Mouse (Mus musculus) forebrain, embryonic 14.5 days (tissue): ENCODE measurements at regions not wholly inside any gene's neighbourhood (a gene's known extent, or its start where the extent isn't known, plus 50 kb on each side); places are given as distances from the start of the nearest gene placed in this dataset.

Source experiments
- ATAC-seq: fragments of 200-750 bp; cut with Nextera tagmentation; 2 replicates; pipeline ENCODE4 v1.8.0; 2017; ENCODE audit warnings: mild to moderate bottlenecking, moderate library complexity
- DNase-seq: peaks from one replicate; pipeline ENCODE4 v3.0.0-alpha.2; 2015; ENCODE audit warnings: low spot score
- H3K27ac ChIP-seq: fragments of 300-500 bp; sonication (generic); 2 replicates; pipeline ENCODE4 v1.5.1; 2014; ENCODE audit warnings: low read depth, mild to moderate bottlenecking, control low read depth, low read length, moderate library complexity
- H3K27me3 ChIP-seq: fragments of 300-500 bp; sonication (generic); replicated peaks from 2 replicates; pipeline ENCODE4 v1.6.1; 2014; ENCODE audit warnings: low read length, control low read depth, mixed read lengths; ENCODE audit not compliant: control insufficient read depth, insufficient read depth
- H3K36me3 ChIP-seq: fragments of 300-500 bp; sonication (generic); 2 replicates; pipeline ENCODE4 v1.6.1; 2014; ENCODE audit warnings: low read length, control low read depth; ENCODE audit not compliant: control insufficient read depth, insufficient read depth
- H3K4me1 ChIP-seq: fragments of 300-500 bp; sonication (generic); 2 replicates; pipeline ENCODE4 v1.6.1; 2014; ENCODE audit warnings: antibody characterized with exemption, low read length, control low read depth; ENCODE audit not compliant: control insufficient read depth, insufficient read depth
- H3K4me2 ChIP-seq: fragments of 300-500 bp; sonication (generic); 2 replicates; pipeline ENCODE4 v1.6.1; 2014; ENCODE audit warnings: mild to moderate bottlenecking, control low read depth, low read length
- H3K4me3 ChIP-seq: fragments of 300-500 bp; sonication (generic); 2 replicates; pipeline ENCODE4 v1.5.1; 2014; ENCODE audit warnings: low read depth, low read length, control low read depth
- H3K9ac ChIP-seq: fragments of 300-500 bp; sonication (generic); 2 replicates; pipeline ENCODE4 v1.6.1; 2014; ENCODE audit warnings: mild to moderate bottlenecking, low read length, control low read depth, moderate library complexity
- H3K9me3 ChIP-seq: fragments of 300-500 bp; sonication (generic); replicated peaks from 2 replicates; pipeline ENCODE4 v1.6.1; 2016; ENCODE audit warnings: low read length, control low read depth, mixed read lengths; ENCODE audit not compliant: control insufficient read depth
- WGBS: fragments of 180-500 bp; shearing (Covaris S2); extraction: QIAGEN DNeasy Blood & Tissue Kit; methylation state at CpG from one replicate; pipeline ENCODE4 v1.1.7; 2014; 5-methylcytosine and 5-hydroxymethylcytosine counted together

DNA sequence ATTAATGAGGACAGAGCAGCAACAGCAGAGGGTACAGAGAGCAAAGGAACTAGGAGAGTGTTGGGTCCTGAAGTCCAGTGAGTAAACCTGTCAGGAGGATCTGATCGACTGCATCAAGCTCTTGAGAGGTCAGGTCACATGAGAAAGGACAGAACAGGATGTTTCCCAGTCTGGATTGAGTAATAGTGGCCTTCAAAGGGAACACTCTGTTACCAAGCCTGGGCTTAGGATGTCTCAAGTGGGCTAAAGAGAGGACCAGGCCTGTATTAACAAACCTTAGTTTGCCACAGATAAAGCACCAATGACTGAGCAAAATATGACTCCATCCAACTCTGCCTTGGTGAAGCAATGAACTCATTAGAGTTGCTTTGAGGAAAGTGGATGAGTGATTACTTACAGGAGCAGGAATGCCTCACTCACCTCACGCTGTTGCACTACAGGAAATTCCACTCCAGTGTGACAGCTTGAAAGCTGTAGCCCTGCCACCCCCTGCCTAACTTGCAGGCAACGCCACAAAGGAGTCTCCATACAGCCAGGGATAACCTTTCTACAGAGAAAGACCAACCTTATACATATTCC is 229.2 kb upstream of the Nmur2 start:
- 40% methylated on average over 3 of the region's 3 CpGs for WGBS

DNA sequence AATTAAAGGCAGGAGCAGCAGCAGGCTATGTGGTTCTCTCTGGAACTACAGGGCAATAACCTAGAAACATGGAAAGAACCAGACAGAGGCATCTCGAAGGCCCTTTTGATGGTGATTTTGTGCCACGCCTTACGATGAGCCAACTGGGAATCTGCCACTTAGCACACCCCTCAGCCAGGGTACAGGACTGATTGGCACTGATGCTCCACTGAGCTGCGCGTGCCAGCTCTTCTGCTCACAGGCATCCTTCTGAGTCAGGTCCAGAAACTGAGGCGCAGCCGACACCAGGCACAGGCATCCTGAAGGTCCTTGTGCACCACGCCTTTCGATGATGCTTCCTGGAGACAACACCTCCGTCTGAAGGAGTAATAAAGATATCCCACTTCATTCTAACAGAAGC is 221.9 kb upstream of the Nmur2 start:
- Histone ChIP-seq H3K4me2 (no peak overlapping the region), H3K27ac (no peak overlapping the region), H3K36me3 (no peaks in the 10 kb centered on the region), H3K9ac (no peak overlapping the region), H3K27me3 (no peaks in the 10 kb centered on the region), H3K9me3 (no peaks in the 10 kb centered on the region), H3K4me1 (no peaks in the 10 kb centered on the region), H3K4me3 (no peak overlapping the region)
- DNase-seq (no peak), ATAC-seq (no peak)
- 84% methylated on average over 10 of the region's 10 CpGs for WGBS

More for the DNA sequence above, 229.2 kb upstream of the Nmur2 start:
- Histone ChIP-seq H3K9ac (no peak overlapping the region), H3K4me3 (no peak overlapping the region), H3K27ac (no peak overlapping the region), H3K4me1 (no peaks in the 10 kb centered on the region), H3K27me3 (no peaks in the 10 kb centered on the region), H3K36me3 (no peaks in the 10 kb centered on the region), H3K4me2 (no peak overlapping the region), H3K9me3 (no peaks in the 10 kb centered on the region)
- ATAC-seq (no peak), DNase-seq (no peak)

DNA sequence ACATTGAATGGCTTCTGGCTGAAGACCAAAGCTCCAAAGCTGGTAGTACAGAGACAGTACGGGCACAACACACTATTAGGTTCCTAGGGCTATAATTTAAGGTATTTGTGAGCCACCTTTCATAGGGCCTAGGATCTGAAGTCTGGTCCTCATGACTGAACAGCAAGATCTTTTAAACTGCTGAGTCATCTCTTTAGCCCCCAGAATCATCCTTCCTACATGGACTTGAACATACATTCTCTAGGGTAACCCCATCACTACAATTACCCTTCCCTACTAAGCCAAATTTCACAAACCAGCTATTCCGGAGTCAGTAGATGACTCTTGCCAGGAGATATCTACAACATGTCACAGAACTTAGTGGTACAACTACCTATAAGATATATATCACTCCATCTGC is 215.5 kb upstream of the Nmur2 start:
- no peak overlapping the region for H3K27ac ChIP-seq
- no peak overlapping the region for H3K4me3 ChIP-seq
- no peak for ATAC-seq
- no peak for DNase-seq
- no peak overlapping the region for H3K9ac ChIP-seq
- no peaks in the 10 kb centered on the region for H3K36me3 ChIP-seq
- 79% methylated on average over 2 of the region's 2 CpGs for WGBS
- no peaks in the 10 kb centered on the region for H3K27me3 ChIP-seq
- H3K4me2 ChIP-seq = no peak overlapping the region
- H3K9me3 ChIP-seq = no peaks in the 10 kb centered on the region
- no peaks in the 10 kb centered on the region for H3K4me1 ChIP-seq

DNA sequence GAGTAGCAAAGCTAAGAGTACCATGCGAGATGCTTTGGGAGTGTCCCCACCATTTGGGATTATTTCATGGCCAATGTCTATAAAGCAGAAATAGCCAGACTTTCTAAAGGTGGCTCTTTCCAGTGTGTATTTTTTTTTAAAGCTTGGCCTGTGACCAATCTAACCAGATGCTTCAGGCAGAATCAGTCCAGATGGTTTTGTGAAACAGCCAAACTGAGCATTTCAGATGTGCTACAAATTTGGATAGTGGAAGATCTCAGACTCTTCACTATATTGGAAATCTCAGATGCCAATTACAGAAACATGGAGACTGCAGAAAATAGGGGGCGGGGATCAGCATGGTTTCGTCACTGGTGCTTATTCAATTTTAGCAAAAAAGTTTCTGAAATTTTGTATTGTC is 213.6 kb upstream of the Nmur2 start:
- Histone ChIP-seq H3K27me3 (no peaks in the 10 kb centered on the region), H3K9ac (no peak overlapping the region), H3K36me3 (no peaks in the 10 kb centered on the region), H3K4me3 (no peak overlapping the region), H3K27ac (no peak overlapping the region), H3K9me3 (no peaks in the 10 kb centered on the region), H3K4me2 (no peak overlapping the region), H3K4me1 (no peaks in the 10 kb centered on the region)
- ATAC-seq (no peak), DNase-seq (no peak)
- WGBS = 87% methylated on average over 3 of the region's 3 CpGs

DNA sequence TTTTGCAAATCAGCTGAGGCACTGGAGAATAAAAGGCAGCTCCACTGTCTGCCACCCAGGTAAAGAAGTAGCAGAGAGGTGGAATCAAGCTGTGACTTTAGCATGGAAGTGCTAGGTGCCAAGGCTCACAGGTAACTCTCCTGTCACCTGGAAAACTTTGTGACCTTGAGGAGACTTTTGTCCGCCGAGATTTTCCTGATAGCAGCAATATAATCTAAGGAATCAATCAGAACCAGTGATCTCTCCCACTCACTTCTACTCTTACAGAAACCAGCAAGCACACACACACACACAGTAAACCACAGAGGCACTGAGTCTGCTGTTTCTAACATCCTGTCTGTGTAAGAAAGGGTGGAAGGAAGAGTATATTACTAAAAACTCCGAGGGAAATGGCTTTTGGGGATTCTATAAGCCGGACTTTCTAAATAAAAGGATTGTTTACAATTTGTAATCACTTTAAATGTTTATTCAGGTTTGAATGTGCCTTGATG is 206.6 kb upstream of the Nmur2 start:
- no peak overlapping the region for H3K4me3 ChIP-seq
- ATAC-seq (peak; percentile 8), DNase-seq (no peak)
- H3K9ac ChIP-seq = no peak overlapping the region
- H3K9me3 ChIP-seq = no peaks in the 10 kb centered on the region
- H3K36me3 ChIP-seq = no peaks in the 10 kb centered on the region
- peak overlapping the region; percentile 83; the same call in 1 of the 2 replicates for H3K27ac ChIP-seq
- WGBS = 17% methylated on average over 4 of the region's 4 CpGs
- H3K27me3 ChIP-seq = no peaks in the 10 kb centered on the region
- no peak overlapping the region for H3K4me2 ChIP-seq
- H3K4me1 ChIP-seq = peaks cover 22% of the 10 kb centered on the region; the same call in 1 of the 2 replicates

DNA sequence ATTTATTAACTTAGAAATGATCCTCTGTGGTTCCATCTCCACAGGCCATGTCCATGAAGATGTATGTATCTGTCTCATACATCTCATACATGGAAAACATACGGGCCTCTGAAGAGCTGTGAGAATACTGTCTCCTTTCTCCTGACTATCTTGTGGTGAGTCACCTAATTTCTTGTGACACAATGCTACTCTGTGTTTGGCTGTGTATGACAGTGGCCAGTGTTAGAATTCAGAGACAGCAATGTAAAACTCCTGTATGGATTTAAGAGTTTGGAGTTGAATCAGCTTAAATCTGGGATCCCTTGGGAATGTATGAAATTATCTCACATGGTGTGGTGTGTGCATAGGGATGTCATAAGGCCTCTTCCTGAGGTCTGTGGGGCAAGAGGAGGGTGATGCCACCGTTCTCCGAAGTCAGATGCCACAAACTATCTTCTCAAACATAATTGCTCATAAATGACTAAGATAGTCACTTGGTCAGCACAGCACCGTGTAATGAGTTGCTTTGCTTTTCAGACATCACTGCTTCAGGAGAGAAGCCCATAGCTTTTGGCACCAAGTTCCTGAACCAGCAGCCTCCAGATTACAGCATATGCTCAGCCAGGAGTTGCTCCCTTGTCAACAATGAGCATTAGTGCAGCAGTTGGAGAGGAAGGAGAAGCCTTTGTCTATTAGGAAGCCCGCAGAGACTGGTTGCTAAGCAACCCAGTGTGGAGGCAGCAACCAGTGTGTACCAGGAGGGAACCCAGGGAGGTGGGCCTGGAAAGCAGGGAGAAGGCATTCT is 205.9 kb upstream of the Nmur2 start:
- Histone ChIP-seq H3K27ac (peak overlapping the region; percentile 83), H3K36me3 (no peaks in the 10 kb centered on the region), H3K4me2 (no peak overlapping the region), H3K9me3 (no peaks in the 10 kb centered on the region), H3K9ac (no peak overlapping the region), H3K4me3 (no peak overlapping the region), H3K4me1 (peaks cover 22% of the 10 kb centered on the region; the same call in 1 of the 2 replicates), H3K27me3 (no peaks in the 10 kb centered on the region)
- WGBS = 28% methylated on average over 5 of the region's 5 CpGs
- DNase-seq (peak; percentile 96), ATAC-seq (peak; percentile 98)

DNA sequence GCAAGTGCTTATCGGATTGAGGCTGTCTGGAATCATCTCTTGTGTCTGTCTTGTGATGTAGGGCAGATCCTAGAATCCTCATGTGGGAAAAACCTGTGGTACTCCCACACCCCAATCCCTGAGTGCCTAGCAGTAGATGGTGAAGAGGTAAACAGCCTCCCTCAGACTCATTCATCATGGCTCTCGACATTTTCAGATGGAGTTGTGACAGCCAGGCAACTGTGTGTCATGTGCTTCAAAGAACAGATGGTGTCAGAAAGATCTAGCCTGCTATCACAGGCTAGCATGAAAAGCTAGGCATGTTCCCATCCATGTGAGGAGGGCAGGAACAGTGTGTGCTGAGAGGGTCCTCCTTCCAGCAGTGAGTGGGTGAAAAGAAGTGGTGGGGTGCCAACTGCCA is 204.1 kb upstream of the Nmur2 start:
- no peak overlapping the region for H3K4me3 ChIP-seq
- no peaks in the 10 kb centered on the region for H3K9me3 ChIP-seq
- H3K27ac ChIP-seq = no peak overlapping the region
- ATAC-seq = 0 out of 2 replicates have a peak, but pooled peaks have one; percentile 17
- no peak overlapping the region for H3K9ac ChIP-seq
- H3K36me3 ChIP-seq = no peaks in the 10 kb centered on the region
- no peak overlapping the region for H3K4me2 ChIP-seq
- H3K4me1 ChIP-seq = peaks cover 22% of the 10 kb centered on the region; the same call in 1 of the 2 replicates
- no peaks in the 10 kb centered on the region for H3K27me3 ChIP-seq
- 79% methylated on average over 2 of the region's 2 CpGs for WGBS
- peak; percentile 17 for DNase-seq

DNA sequence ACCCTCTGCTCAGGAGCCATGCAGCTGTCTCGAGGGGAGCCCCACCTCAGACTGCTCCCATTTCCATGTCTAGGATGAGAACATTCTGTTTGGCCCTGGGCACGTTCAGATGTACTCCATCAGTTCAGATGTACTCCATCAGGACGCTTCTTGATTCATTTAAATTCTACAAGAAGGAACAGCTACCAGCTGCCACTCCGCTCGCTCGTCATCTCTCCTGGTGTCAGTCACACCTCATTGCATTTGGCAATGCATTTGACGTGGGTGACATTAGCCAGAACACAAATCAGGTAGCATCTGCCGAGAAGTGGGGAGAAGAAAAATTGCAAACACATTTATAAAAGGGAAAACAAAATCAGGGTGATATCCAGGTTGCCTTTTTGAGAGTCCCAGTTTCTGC is 202.6 kb upstream of the Nmur2 start:
- ATAC-seq = 0 out of 2 replicates have a peak, but pooled peaks have one; percentile 21
- DNase-seq = peak; percentile 69
- Histone ChIP-seq H3K4me1 (peaks cover 22% of the 10 kb centered on the region; the same call in 1 of the 2 replicates), H3K9ac (no peak overlapping the region), H3K4me2 (no peak overlapping the region), H3K27me3 (no peaks in the 10 kb centered on the region), H3K36me3 (no peaks in the 10 kb centered on the region), H3K4me3 (no peak overlapping the region), H3K27ac (peak overlapping the region; percentile 27; the same call in 1 of the 2 replicates), H3K9me3 (no peaks in the 10 kb centered on the region)
- WGBS = 70% methylated on average over 8 of the region's 8 CpGs

DNA sequence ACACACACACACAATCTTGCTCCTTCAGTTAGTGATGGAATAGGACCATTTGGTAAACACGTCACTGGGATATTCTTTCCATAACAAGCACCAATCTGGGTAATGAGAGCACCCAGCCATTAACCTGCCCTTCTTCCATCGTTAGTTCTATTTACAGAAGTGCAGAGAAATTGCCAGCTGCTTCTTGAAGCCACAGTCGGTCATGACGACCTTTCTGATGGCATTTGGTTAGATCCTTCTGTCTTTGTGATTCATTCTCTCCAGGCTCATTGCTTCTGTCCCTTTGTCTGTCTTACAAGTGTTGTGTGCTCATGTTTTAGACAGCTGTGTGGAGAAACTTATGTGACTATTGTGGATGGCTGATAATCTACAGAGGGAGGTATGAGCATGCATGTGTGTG is 197.9 kb upstream of the Nmur2 start:
- ATAC-seq (no peak), DNase-seq (no peak)
- Histone ChIP-seq H3K27ac (no peak overlapping the region), H3K27me3 (no peaks in the 10 kb centered on the region), H3K9me3 (no peaks in the 10 kb centered on the region), H3K4me1 (no peaks in the 10 kb centered on the region), H3K4me3 (no peak overlapping the region), H3K4me2 (no peak overlapping the region), H3K9ac (no peak overlapping the region), H3K36me3 (no peaks in the 10 kb centered on the region)
- 29% methylated on average over 4 of the region's 4 CpGs for WGBS
